Mouse (Mus musculus): ENCODE results near the gene Irf2.
A peak's percentile ranks its signal among the peaks of the same experiment; 100 is the strongest.
"Not testable (repeated sequence)": the region's sequence is repeated elsewhere in the genome, so short reads cannot be mapped to it uniquely, and the experiment has no call there.

The Irf2 gene

GRCm38 (mm10) chr8:46726383-46726782 is 13.1 kb upstream of the Irf2 start:
- no peak for DNase-seq (ENCODE audit: low spot score)

- not testable (repeated sequence) for DNase-seq (ENCODE audit: low spot score)
Measured at GRCm38 (mm10) chr8:46729671-46730070, 9.9 kb upstream of the Irf2 start.

- no peak for DNase-seq (ENCODE audit: low spot score)
Measured at GRCm38 (mm10) chr8:46732381-46732915, 7.1 kb upstream of the Irf2 start.

- DNase-seq (ENCODE audit: low spot score) = no peak
Measured at GRCm38 (mm10) chr8:46733603-46734002, 5.9 kb upstream of the Irf2 start.

- DNase-seq (ENCODE audit: low spot score) = no peak
Measured at GRCm38 (mm10) chr8:46735505-46735904, 4.0 kb upstream of the Irf2 start.

- DNase-seq (ENCODE audit: low spot score) = no peak
Measured at GRCm38 (mm10) chr8:46736260-46736659, 3.3 kb upstream of the Irf2 start.

GRCm38 (mm10) chr8:46737421-46737820 is 2.1 kb upstream of the Irf2 start:
- DNase-seq (ENCODE audit: low spot score) = no peak

GRCm38 (mm10) chr8:46737907-46738306 is 1.6 kb upstream of the Irf2 start:
- peak; percentile 36 for DNase-seq (ENCODE audit: low spot score)

- DNase-seq (ENCODE audit: low spot score) = no peak
Measured at GRCm38 (mm10) chr8:46738601-46739000, 931 bp upstream of the Irf2 start.

GRCm38 (mm10) chr8:46739956-46740512 is 502 bp downstream of the Irf2 start:
- DNase-seq (ENCODE audit: low spot score) = peak; percentile 22

- peak; percentile 60 for DNase-seq (ENCODE audit: low spot score)
Measured at GRCm38 (mm10) chr8:46740513-46741280, 1.2 kb downstream of the Irf2 start.

- peak; percentile 54 for DNase-seq (ENCODE audit: low spot score)
Measured at GRCm38 (mm10) chr8:46741281-46741791, 1.8 kb downstream of the Irf2 start.

- no peak for DNase-seq (ENCODE audit: low spot score)
Measured at GRCm38 (mm10) chr8:46741991-46742690, 2.6 kb downstream of the Irf2 start.

- DNase-seq (ENCODE audit: low spot score) = no peak
Measured at GRCm38 (mm10) chr8:46742691-46743082, 3.2 kb downstream of the Irf2 start.

GRCm38 (mm10) chr8:46745464-46745863 is 5.9 kb downstream of the Irf2 start:
- DNase-seq (ENCODE audit: low spot score) = no peak

- DNase-seq (ENCODE audit: low spot score) = no peak
Measured at GRCm38 (mm10) chr8:46747311-46747980, 7.9 kb downstream of the Irf2 start.

GRCm38 (mm10) chr8:46750000-46750399 is 10.5 kb downstream of the Irf2 start:
- DNase-seq (ENCODE audit: low spot score) = no peak

- DNase-seq (ENCODE audit: low spot score) = no peak
Measured at GRCm38 (mm10) chr8:46750566-46750965, 11.0 kb downstream of the Irf2 start.

GRCm38 (mm10) chr8:46751151-46751550 is 11.6 kb downstream of the Irf2 start:
- DNase-seq (ENCODE audit: low spot score) = no peak

GRCm38 (mm10) chr8:46752986-46753385 is 13.5 kb downstream of the Irf2 start:
- DNase-seq (ENCODE audit: low spot score) = no peak

- no peak for DNase-seq (ENCODE audit: low spot score)
Measured at GRCm38 (mm10) chr8:46754355-46754754, 14.8 kb downstream of the Irf2 start.

GRCm38 (mm10) chr8:46755731-46756333 is 16.3 kb downstream of the Irf2 start:
- DNase-seq (ENCODE audit: low spot score) = no peak

Measured in urinary bladder, postnatal 14 days (tissue).